Mouse (Mus musculus): ENCODE measurements around the gene Tomm7. TPM values are rescaled to one million over a fixed set of nuclear protein-coding genes. Genes with fewer than 3 reads are reported as not detected.
A peak's percentile ranks its signal among the peaks of the same experiment; 100 is the strongest.
"Not testable (repeated sequence)": the region's sequence is repeated elsewhere in the genome, so short reads cannot be mapped to it uniquely, and the experiment has no call there.

The Tomm7 gene
- polyA plus RNA-seq, 1 experiment from 2014 or later, result 103 TPM

GRCm38 (mm10) chr5:23845141-23845540 is 1.2 kb upstream of the Tomm7 start:
- H3K9ac ChIP-seq, result no peak overlapping the region
- WGBS, result 81% methylated on average over 3 of the region's 3 CpGs
- H3K27me3 ChIP-seq, result no peaks in the 10 kb centered on the region
- ATAC-seq (ENCODE audit: insufficient number of reproducible peaks, low FRiP score, low TSS enrichment, low read depth), result no peak
- H3K36me3 ChIP-seq, result 0 out of 2 replicates have a peak, but pooled peaks cover 3% of the 10 kb centered on the region
- peaks cover 17% of the 10 kb centered on the region for H3K4me1 ChIP-seq
- no peak overlapping the region for H3K4me3 ChIP-seq
- peak overlapping the region; percentile 55 for H3K4me2 ChIP-seq
- peak overlapping the region; percentile 92 for H3K27ac ChIP-seq
- no peaks in the 10 kb centered on the region for H3K9me3 ChIP-seq

GRCm38 (mm10) chr5:23844531-23844841 is 525 bp upstream of the Tomm7 start:
- H3K27ac ChIP-seq, result peak overlapping the region; percentile 92
- H3K9me3 ChIP-seq, result no peaks in the 10 kb centered on the region
- peaks cover 17% of the 10 kb centered on the region for H3K4me1 ChIP-seq
- H3K9ac ChIP-seq, result peak overlapping the region; percentile 61
- peak overlapping the region; percentile 78 for H3K4me3 ChIP-seq
- H3K36me3 ChIP-seq, result peaks cover 6% of the 10 kb centered on the region; the same call in 1 of the 2 replicates
- peak overlapping the region; percentile 55 for H3K4me2 ChIP-seq
- no peak for ATAC-seq (ENCODE audit: insufficient number of reproducible peaks, low FRiP score, low TSS enrichment, low read depth)
- WGBS, result 16% methylated on average over 7 of the region's 7 CpGs
- H3K27me3 ChIP-seq, result no peaks in the 10 kb centered on the region

- no peak overlapping the region for H3K4me2 ChIP-seq
- H3K9ac ChIP-seq, result no peak overlapping the region
- H3K36me3 ChIP-seq, result peaks cover 21% of the 10 kb centered on the region
- H3K4me1 ChIP-seq, result peaks cover 10% of the 10 kb centered on the region
- H3K27ac ChIP-seq, result no peak overlapping the region
- H3K4me3 ChIP-seq, result no peak overlapping the region
- 90% methylated on average over 7 of the region's 7 CpGs for WGBS
- no peak for ATAC-seq (ENCODE audit: insufficient number of reproducible peaks, low FRiP score, low TSS enrichment, low read depth)
- H3K9me3 ChIP-seq, result no peaks in the 10 kb centered on the region
- no peaks in the 10 kb centered on the region for H3K27me3 ChIP-seq
Observed at GRCm38 (mm10) chr5:23838158-23838557, 5.8 kb downstream of the Tomm7 start.

GRCm38 (mm10) chr5:23835691-23836090 is 8.3 kb downstream of the Tomm7 start:
- H3K9ac ChIP-seq; H3K4me1 ChIP-seq; H3K4me2 ChIP-seq; H3K9me3 ChIP-seq; H3K27ac ChIP-seq; H3K4me3 ChIP-seq; ATAC-seq (ENCODE audit: insufficient number of reproducible peaks, low FRiP score, low TSS enrichment, low read depth): not testable (repeated sequence)
- Histone ChIP-seq H3K36me3 (peaks cover 17% of the 10 kb centered on the region), H3K27me3 (peaks cover 11% of the 10 kb centered on the region; the same call in 1 of the 2 replicates)
- WGBS, result 61% methylated on average over 1 of the region's 1 CpGs

GRCm38 (mm10) chr5:23830897-23831752 is 12.8 kb downstream of the Tomm7 start:
- H3K27me3 ChIP-seq, result peaks cover 14% of the 10 kb centered on the region; the same call in 1 of the 2 replicates
- no peaks in the 10 kb centered on the region for H3K36me3 ChIP-seq
- H3K27ac ChIP-seq, result no peak overlapping the region
- H3K4me2 ChIP-seq, result peak overlapping the region; percentile 46
- peaks cover 5% of the 10 kb centered on the region; the same call in 1 of the 2 replicates for H3K4me1 ChIP-seq
- no peak overlapping the region for H3K9ac ChIP-seq
- WGBS, result 36% methylated on average over 58 of the region's 58 CpGs
- no peaks in the 10 kb centered on the region for H3K9me3 ChIP-seq
- H3K4me3 ChIP-seq, result peak overlapping the region; percentile 24
- ATAC-seq (ENCODE audit: insufficient number of reproducible peaks, low FRiP score, low TSS enrichment, low read depth), result no peak

- no peak overlapping the region for H3K9ac ChIP-seq
- ATAC-seq (ENCODE audit: insufficient number of reproducible peaks, low FRiP score, low TSS enrichment, low read depth), result no peak
- H3K27me3 ChIP-seq, result peaks cover 11% of the 10 kb centered on the region; the same call in 1 of the 2 replicates
- H3K9me3 ChIP-seq, result no peaks in the 10 kb centered on the region
- H3K27ac ChIP-seq, result no peak overlapping the region
- 37% methylated on average over 11 of the region's 11 CpGs for WGBS
- no peaks in the 10 kb centered on the region for H3K36me3 ChIP-seq
- H3K4me3 ChIP-seq, result no peak overlapping the region
- H3K4me2 ChIP-seq, result no peak overlapping the region
- H3K4me1 ChIP-seq, result peaks cover 5% of the 10 kb centered on the region; the same call in 1 of the 2 replicates
Observed at GRCm38 (mm10) chr5:23826321-23827004, 17.5 kb downstream of the Tomm7 start.

GRCm38 (mm10) chr5:23824171-23824733 is 19.7 kb downstream of the Tomm7 start:
- ATAC-seq (ENCODE audit: insufficient number of reproducible peaks, low FRiP score, low TSS enrichment, low read depth), result no peak
- WGBS, result 77% methylated on average over 8 of the region's 8 CpGs
- no peak overlapping the region for H3K9ac ChIP-seq
- H3K27ac ChIP-seq, result no peak overlapping the region
- H3K27me3 ChIP-seq, result no peaks in the 10 kb centered on the region
- H3K9me3 ChIP-seq, result no peaks in the 10 kb centered on the region
- H3K4me2 ChIP-seq, result no peak overlapping the region
- H3K36me3 ChIP-seq, result peaks cover 11% of the 10 kb centered on the region
- no peaks in the 10 kb centered on the region for H3K4me1 ChIP-seq
- no peak overlapping the region for H3K4me3 ChIP-seq

- Histone ChIP-seq H3K4me2 (no peak overlapping the region), H3K9ac (no peak overlapping the region), H3K9me3 (no peaks in the 10 kb centered on the region), H3K36me3 (peaks cover 26% of the 10 kb centered on the region), H3K4me1 (no peaks in the 10 kb centered on the region), H3K27ac (no peak overlapping the region), H3K27me3 (no peaks in the 10 kb centered on the region), H3K4me3 (no peak overlapping the region)
- ATAC-seq (ENCODE audit: insufficient number of reproducible peaks, low FRiP score, low TSS enrichment, low read depth), result 0 out of 2 replicates have a peak, but pooled peaks have one; percentile 47
- WGBS, result 68% methylated on average over 11 of the region's 11 CpGs
Observed at GRCm38 (mm10) chr5:23822306-23822705, 21.7 kb downstream of the Tomm7 start.

- Histone ChIP-seq H3K4me1 (no peaks in the 10 kb centered on the region), H3K4me3 (no peak overlapping the region), H3K27ac (no peak overlapping the region), H3K9ac (no peak overlapping the region), H3K9me3 (no peaks in the 10 kb centered on the region), H3K27me3 (no peaks in the 10 kb centered on the region), H3K36me3 (peaks cover 77% of the 10 kb centered on the region), H3K4me2 (no peak overlapping the region)
- WGBS, result 90% methylated on average over 15 of the region's 15 CpGs
- ATAC-seq (ENCODE audit: insufficient number of reproducible peaks, low FRiP score, low TSS enrichment, low read depth), result no peak
Observed at GRCm38 (mm10) chr5:23816681-23817080, 27.3 kb downstream of the Tomm7 start.

- no peak for ATAC-seq (ENCODE audit: insufficient number of reproducible peaks, low FRiP score, low TSS enrichment, low read depth)
- Histone ChIP-seq H3K36me3 (peaks cover 88% of the 10 kb centered on the region), H3K4me1 (no peaks in the 10 kb centered on the region), H3K4me3 (no peak overlapping the region), H3K27me3 (no peaks in the 10 kb centered on the region), H3K27ac (no peak overlapping the region), H3K9me3 (no peaks in the 10 kb centered on the region), H3K4me2 (no peak overlapping the region), H3K9ac (no peak overlapping the region)
- WGBS, result 91% methylated on average over 5 of the region's 5 CpGs
Observed at GRCm38 (mm10) chr5:23814841-23815240, 29.1 kb downstream of the Tomm7 start.

- H3K4me2 ChIP-seq, result no peak overlapping the region
- 86% methylated on average over 2 of the region's 2 CpGs for WGBS
- H3K9ac ChIP-seq, result 0 out of 2 replicates have a peak overlapping the region, but pooled peaks have one; percentile 4
- H3K36me3 ChIP-seq, result peaks cover 50% of the 10 kb centered on the region
- H3K4me3 ChIP-seq, result no peak overlapping the region
- no peaks in the 10 kb centered on the region for H3K9me3 ChIP-seq
- ATAC-seq (ENCODE audit: insufficient number of reproducible peaks, low FRiP score, low TSS enrichment, low read depth), result no peak
- H3K27ac ChIP-seq, result no peak overlapping the region
- no peaks in the 10 kb centered on the region for H3K27me3 ChIP-seq
- peaks cover 8% of the 10 kb centered on the region; the same call in 1 of the 2 replicates for H3K4me1 ChIP-seq
Observed at GRCm38 (mm10) chr5:23792726-23793125, 51.2 kb downstream of the Tomm7 start.
